Mouse (Mus musculus): Measurements from ENCODE around the gene Pjvk. TPM values are rescaled to one million over a fixed set of nuclear protein-coding genes. Genes with fewer than 3 reads are reported as not detected.
"Not testable (repeated sequence)": the region's sequence is repeated elsewhere in the genome, so short reads cannot be mapped to it uniquely, and the experiment has no call there.

The Pjvk gene
- not detected in 2 replicates for polyA plus RNA-seq (2015; fragmentation: Nextera tagmentation; extraction: Ambion mirVana)

DNA sequence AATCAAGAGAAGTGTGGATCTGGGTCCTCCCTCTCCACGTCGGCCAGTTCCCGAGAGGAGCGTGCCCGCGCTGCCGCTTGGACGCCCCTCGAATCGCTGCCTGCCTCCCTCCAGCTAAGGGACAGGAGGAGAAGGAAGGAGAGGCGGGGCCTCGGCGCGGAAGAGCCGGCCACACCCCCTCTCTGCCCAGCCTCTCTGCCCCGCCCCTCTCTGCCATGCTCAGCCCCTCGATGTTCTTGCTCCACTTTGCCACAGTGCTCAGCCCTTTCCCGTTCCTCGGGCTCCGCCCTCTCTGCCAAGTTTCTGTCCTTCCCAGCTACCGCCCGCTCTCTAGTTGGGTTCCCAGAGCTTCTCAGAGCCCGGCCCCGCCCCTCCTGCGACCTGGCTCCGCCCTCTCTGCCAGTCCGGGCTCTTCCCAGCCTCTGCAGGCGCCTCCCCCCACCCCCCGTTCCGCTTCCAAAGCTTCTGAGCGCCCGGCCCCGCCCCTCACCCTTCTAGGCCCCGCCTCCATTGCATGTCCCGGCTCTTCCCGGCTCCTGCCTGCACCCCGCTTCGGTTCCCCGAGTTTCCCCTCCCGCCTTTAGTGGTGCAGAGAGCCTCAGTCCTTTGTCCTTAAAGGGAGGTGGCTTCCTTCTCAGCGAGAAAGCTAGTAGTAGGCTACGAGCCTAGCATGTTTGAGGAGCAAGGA, at the start of gene Pjvk, which contains the start of gene Prkra:
Gene Pjvk, plus strand, starts transcription at position 594 of the 688 bp plus-strand sequence.
Gene Prkra, minus strand, starts transcription at position 133 of the 688 bp plus-strand sequence.
- Histone ChIP-seq H3K9me3 (replicated peaks) (no peaks in the 10 kb centered on the region), H3K27ac (replicated peaks) (peak within 1 kb of the TSS; percentile 72), H3K4me1 (replicated peaks) (peaks cover 31% of the 10 kb centered on the region), H3K27me3 (no peaks in the 10 kb centered on the region), H3K4me3 (replicated peaks) (peak within 1 kb of the TSS; percentile 68), H3K36me3 (replicated peaks) (no peaks in the 10 kb centered on the region), H3K4me2 (peak within 1 kb of the TSS; percentile 95), H3K9ac (peak within 1 kb of the TSS; percentile 57)
- peak; percentile 94 for ATAC-seq (ENCODE audit: insufficient read depth)
- 1% methylated on average over 41 of the region's 42 CpGs for WGBS (ENCODE audit: insufficient replicate concordance)

DNA sequence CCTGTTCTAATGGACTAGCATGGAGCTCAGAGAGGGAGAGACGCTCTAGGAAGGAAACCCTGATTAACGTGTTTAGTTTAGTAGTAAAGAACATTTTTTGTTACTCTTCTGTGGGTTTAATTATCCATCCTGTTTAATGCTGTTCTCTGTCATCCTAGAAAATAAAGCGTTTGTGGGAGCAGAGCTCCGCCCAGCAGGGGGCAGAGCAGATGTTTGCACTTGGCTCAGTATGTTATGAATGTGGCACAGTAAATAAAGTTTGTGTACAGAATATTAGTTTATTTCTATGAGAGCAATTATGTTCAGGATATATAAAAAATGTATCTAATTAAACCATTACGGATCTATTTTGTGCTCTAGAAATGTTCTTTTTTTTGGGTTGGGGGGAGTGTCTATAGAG, 49.1 kb upstream of the Pjvk start:
- no peaks in the 10 kb centered on the region for H3K27me3 ChIP-seq
- H3K4me2 ChIP-seq, result no peak overlapping the region
- no peaks in the 10 kb centered on the region for H3K9me3 ChIP-seq (replicated peaks)
- no peak overlapping the region for H3K9ac ChIP-seq
- H3K27ac ChIP-seq (replicated peaks), result no peak overlapping the region
- no peak for ATAC-seq (ENCODE audit: insufficient read depth)
- WGBS (ENCODE audit: insufficient replicate concordance), result 52% methylated on average over 5 of the region's 5 CpGs
- H3K36me3 ChIP-seq (replicated peaks), result no peaks in the 10 kb centered on the region
- no peak overlapping the region for H3K4me3 ChIP-seq (replicated peaks)
- H3K4me1 ChIP-seq (replicated peaks), result no peaks in the 10 kb centered on the region

DNA sequence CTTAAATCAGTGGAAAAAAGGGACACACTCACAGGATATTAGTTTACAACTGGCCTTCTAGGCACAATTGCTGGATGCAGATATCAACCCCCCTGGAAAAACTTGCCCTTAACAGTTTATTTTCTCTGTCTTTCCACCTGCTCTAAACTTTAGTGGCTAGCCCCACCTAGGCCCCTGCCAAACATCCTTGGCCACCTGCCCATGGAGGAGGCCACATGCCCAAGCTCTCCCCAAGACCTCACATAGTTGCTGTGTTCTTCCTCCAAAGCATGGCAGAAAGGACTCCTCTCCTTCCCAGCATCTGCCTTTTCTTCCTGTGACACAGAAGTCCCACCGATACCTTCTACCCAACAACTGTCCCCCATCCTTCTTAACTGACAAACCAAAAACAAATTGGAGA, 46.0 kb upstream of the Pjvk start:
- H3K36me3 ChIP-seq (replicated peaks), result no peaks in the 10 kb centered on the region
- H3K4me3 ChIP-seq (replicated peaks), result no peak overlapping the region
- no peaks in the 10 kb centered on the region for H3K9me3 ChIP-seq (replicated peaks)
- H3K27me3 ChIP-seq, result no peaks in the 10 kb centered on the region
- no peak overlapping the region for H3K9ac ChIP-seq
- ATAC-seq (ENCODE audit: insufficient read depth), result no peak
- no peaks in the 10 kb centered on the region for H3K4me1 ChIP-seq (replicated peaks)
- no peak overlapping the region for H3K27ac ChIP-seq (replicated peaks)
- 79% methylated on average over 1 of the region's 1 CpGs for WGBS (ENCODE audit: insufficient replicate concordance)
- H3K4me2 ChIP-seq, result no peak overlapping the region

DNA sequence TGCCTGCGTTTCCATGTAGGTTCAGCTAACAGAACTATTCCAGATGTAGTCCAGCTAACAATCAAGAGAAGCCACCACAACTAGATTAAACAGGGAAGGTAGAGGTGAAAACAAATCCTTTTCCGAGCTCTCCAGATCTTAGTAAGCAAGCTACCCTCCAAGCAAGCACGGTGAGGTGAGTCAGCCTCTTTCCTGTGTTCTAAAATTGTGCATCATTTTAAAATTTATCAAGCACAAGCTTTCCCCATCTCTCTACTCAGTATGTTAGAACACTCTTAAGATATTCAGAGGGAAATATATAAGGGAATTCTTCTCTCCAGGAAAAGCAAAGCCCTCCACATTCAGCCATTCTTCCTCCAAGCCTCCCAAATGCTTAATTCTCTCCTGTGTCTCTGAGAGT, 41.6 kb upstream of the Pjvk start:
- H3K4me3 ChIP-seq (replicated peaks), result no peak overlapping the region
- H3K27me3 ChIP-seq, result no peaks in the 10 kb centered on the region
- no peaks in the 10 kb centered on the region for H3K36me3 ChIP-seq (replicated peaks)
- H3K4me2 ChIP-seq, result no peak overlapping the region
- H3K27ac ChIP-seq (replicated peaks), result no peak overlapping the region
- H3K9ac ChIP-seq, result no peak overlapping the region
- ATAC-seq (ENCODE audit: insufficient read depth), result no peak
- H3K4me1 ChIP-seq (replicated peaks), result no peaks in the 10 kb centered on the region
- WGBS (ENCODE audit: insufficient replicate concordance), result 64% methylated on average over 3 of the region's 3 CpGs
- no peaks in the 10 kb centered on the region for H3K9me3 ChIP-seq (replicated peaks)

DNA sequence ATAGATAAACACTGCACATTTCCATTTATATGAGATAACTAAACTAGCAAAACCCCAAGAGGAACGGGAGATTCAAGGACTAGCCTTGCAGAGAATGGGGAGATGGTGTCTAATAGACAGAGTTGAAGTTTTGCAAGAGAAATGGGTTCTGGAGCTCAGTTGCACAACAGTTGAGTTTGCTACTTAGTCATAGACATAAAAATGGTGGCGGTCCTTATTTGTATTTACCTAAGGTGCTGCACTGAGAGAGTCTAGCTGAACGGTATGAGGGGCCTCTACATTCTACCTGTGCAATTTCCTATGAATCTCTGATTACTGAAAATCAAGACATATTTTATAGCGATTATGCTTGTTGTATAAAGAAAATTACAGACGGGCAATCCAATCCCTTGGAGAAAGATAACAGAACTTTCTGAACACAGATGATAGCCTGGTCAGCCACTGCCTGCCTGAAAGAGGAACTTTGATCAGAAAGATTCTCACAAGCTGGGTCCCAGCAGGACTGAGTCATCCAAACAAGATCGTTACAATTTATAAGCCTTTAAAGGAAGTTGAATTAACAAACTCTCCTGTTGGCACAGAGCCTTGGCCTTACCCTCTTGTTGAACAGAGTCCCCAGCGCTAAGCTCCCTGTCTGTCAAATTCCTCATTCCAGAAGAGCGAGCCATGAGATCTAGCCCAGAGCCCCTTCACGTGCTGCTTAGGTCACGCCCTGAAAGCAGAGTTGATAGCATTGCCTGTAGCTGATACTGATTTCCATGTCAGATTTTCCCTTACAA, 37.8 kb upstream of the Pjvk start:
- Histone ChIP-seq H3K27me3 (no peaks in the 10 kb centered on the region), H3K9me3 (replicated peaks) (no peaks in the 10 kb centered on the region), H3K36me3 (replicated peaks) (no peaks in the 10 kb centered on the region), H3K4me2 (no peak overlapping the region), H3K4me1 (replicated peaks) (no peaks in the 10 kb centered on the region), H3K9ac (no peak overlapping the region), H3K4me3 (replicated peaks) (no peak overlapping the region), H3K27ac (replicated peaks) (no peak overlapping the region)
- no peak for ATAC-seq (ENCODE audit: insufficient read depth)
- 54% methylated on average over 10 of the region's 10 CpGs for WGBS (ENCODE audit: insufficient replicate concordance)

DNA sequence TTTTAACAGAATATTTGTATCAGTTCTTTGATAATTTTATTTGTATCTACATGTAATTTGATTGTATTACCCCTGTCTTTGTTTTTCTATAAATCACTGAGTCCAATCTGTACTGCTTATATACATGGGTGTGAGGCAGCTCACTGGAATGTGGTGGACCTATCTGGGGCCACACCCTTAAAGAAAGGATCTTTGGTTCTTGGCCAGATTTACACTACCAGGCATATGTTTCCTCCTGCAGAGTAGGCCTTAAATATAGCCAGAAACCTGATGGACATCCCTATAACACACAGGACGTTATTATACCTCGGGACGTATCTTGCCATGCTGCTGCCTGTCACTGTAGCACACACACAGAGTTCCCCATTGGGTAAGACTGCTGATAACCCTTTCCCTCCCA, 36.3 kb upstream of the Pjvk start:
- H3K4me2 ChIP-seq, result no peak overlapping the region
- no peak overlapping the region for H3K9ac ChIP-seq
- 63% methylated on average over 3 of the region's 3 CpGs for WGBS (ENCODE audit: insufficient replicate concordance)
- H3K27me3 ChIP-seq, result no peaks in the 10 kb centered on the region
- no peaks in the 10 kb centered on the region for H3K4me1 ChIP-seq (replicated peaks)
- no peak overlapping the region for H3K4me3 ChIP-seq (replicated peaks)
- no peaks in the 10 kb centered on the region for H3K36me3 ChIP-seq (replicated peaks)
- no peak overlapping the region for H3K27ac ChIP-seq (replicated peaks)
- no peak for ATAC-seq (ENCODE audit: insufficient read depth)
- H3K9me3 ChIP-seq (replicated peaks), result no peaks in the 10 kb centered on the region

DNA sequence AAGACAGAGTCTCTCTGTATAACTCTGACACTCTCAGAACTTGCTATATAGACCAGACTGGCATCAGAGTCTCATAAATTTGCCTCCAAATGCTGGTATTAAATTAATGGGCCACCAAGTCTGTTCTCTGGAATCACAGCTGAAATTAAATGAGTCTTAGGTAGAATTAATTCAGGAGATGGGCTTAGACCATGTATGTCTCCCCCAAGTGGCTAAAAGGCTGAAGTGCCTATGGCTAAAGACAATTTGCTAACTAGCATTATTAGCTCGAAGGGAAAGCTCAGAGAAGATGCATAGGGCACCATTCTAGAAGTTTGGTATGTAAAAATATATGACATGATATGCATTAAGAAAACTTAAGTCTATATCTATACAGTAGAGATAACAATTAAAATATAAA, 30.2 kb upstream of the Pjvk start:
- WGBS (ENCODE audit: insufficient replicate concordance), result 28% methylated on average over 1 of the region's 1 CpGs
- Histone ChIP-seq H3K27ac (replicated peaks) (no peak overlapping the region), H3K9me3 (replicated peaks) (no peaks in the 10 kb centered on the region), H3K4me2 (no peak overlapping the region), H3K4me1 (replicated peaks) (no peaks in the 10 kb centered on the region), H3K27me3 (no peaks in the 10 kb centered on the region), H3K36me3 (replicated peaks) (no peaks in the 10 kb centered on the region), H3K9ac (no peak overlapping the region), H3K4me3 (replicated peaks) (no peak overlapping the region)
- ATAC-seq (ENCODE audit: insufficient read depth), result no peak

DNA sequence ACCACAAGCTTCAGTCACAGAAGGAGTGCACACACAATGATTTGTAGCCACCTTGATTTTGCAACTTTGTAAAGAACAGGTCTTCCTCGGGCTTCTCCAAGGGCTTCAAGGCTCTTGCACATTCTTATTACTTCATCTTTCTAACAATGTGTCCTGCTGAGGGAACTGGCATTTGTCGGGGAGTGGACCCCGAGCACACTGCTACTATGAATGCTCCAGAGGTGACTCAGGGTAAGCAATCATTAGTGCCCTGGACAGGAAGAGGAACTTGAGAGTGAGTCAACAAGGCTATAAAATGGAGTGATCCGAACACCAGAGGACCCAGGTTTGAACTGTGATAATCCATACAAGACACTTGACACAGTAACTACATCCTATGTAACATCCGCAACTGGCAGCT, 28.1 kb upstream of the Pjvk start:
- Histone ChIP-seq H3K27ac (replicated peaks) (no peak overlapping the region), H3K4me2 (no peak overlapping the region), H3K4me1 (replicated peaks) (no peaks in the 10 kb centered on the region), H3K9ac (no peak overlapping the region), H3K4me3 (replicated peaks) (no peak overlapping the region), H3K36me3 (replicated peaks) (no peaks in the 10 kb centered on the region), H3K27me3 (no peaks in the 10 kb centered on the region), H3K9me3 (replicated peaks) (no peaks in the 10 kb centered on the region)
- WGBS (ENCODE audit: insufficient replicate concordance), result 38% methylated on average over 5 of the region's 5 CpGs
- no peak for ATAC-seq (ENCODE audit: insufficient read depth)

DNA sequence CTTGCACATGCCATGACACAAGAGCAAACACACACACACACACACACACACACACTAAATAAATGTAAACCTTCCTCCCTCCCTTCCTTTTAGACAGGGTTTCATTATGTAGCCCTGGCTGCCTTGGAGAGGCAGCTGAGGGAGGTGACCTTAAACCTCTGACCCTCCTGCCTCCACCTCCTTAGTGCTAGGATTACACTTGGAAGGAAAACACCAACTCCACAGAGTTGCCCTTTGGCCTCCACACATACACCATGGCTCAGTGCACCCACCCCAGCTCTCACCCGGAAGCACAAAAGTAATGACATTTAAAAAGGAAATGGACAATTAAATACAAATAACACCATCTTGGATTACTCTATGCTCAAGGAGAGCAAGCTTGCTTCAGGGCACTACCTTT, 26.6 kb upstream of the Pjvk start:
- no peak overlapping the region for H3K27ac ChIP-seq (replicated peaks)
- 68% methylated on average over 1 of the region's 1 CpGs for WGBS (ENCODE audit: insufficient replicate concordance)
- no peaks in the 10 kb centered on the region for H3K4me1 ChIP-seq (replicated peaks)

DNA sequence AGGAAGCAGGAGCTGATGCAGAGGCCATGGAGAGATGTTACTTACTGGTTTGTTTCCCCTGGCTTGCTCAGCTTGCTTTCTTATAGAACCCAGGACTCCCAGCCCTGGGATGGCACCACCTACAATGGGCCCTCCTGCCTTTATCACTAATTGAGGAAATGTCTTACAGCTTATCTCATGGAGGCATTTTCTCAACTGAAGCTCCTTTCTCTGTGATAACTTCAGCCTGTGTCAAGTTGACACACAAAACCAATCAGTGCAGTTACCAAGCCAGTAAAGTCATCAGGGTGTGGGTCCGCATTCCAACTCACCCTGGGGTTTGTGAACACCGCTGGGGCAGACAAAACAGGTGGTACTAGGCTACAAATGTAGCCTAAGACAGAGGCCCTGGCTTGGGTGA, 26.0 kb upstream of the Pjvk start:
- H3K27me3 ChIP-seq; H3K4me1 ChIP-seq (replicated peaks); H3K27ac ChIP-seq (replicated peaks); ATAC-seq (ENCODE audit: insufficient read depth); H3K4me2 ChIP-seq; H3K9me3 ChIP-seq (replicated peaks); H3K9ac ChIP-seq; H3K4me3 ChIP-seq (replicated peaks): not testable (repeated sequence)
- WGBS (ENCODE audit: insufficient replicate concordance), result 36% methylated on average over 2 of the region's 2 CpGs
- peaks cover 13% of the 10 kb centered on the region; the same call in 1 of the 2 replicates for H3K36me3 ChIP-seq (replicated peaks)

More for the DNA sequence above, 26.6 kb upstream of the Pjvk start:
- peaks cover 8% of the 10 kb centered on the region; the same call in 1 of the 2 replicates for H3K36me3 ChIP-seq (replicated peaks)
- no peak for ATAC-seq (ENCODE audit: insufficient read depth)
- no peaks in the 10 kb centered on the region for H3K27me3 ChIP-seq
- H3K9me3 ChIP-seq (replicated peaks), result no peaks in the 10 kb centered on the region
- H3K9ac ChIP-seq, result no peak overlapping the region
- no peak overlapping the region for H3K4me3 ChIP-seq (replicated peaks)
- H3K4me2 ChIP-seq, result no peak overlapping the region

DNA sequence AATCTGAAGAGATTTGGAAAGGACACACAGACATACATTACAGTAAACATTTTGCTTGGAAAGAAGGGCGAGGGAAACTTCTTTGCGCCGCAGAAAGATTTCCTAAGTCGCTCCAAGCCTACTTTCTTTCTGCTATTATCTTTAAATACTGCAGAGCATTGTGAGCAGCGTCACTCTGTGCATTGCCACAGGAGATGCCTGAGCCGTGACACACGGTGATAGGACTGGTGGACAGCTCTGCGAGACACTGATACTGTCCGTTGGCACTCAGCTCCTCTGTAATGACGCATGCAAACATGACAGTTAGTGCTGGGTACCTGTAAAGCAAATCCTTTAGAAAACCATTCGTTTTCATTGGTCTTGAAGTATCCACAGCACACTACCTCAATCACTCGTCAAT, 18.0 kb upstream of the Pjvk start:
- no peak for ATAC-seq (ENCODE audit: insufficient read depth)
- no peaks in the 10 kb centered on the region for H3K9me3 ChIP-seq (replicated peaks)
- no peak overlapping the region for H3K9ac ChIP-seq
- 72% methylated on average over 12 of the region's 12 CpGs for WGBS (ENCODE audit: insufficient replicate concordance)
- no peak overlapping the region for H3K4me3 ChIP-seq (replicated peaks)
- H3K27me3 ChIP-seq, result no peaks in the 10 kb centered on the region
- no peak overlapping the region for H3K27ac ChIP-seq (replicated peaks)
- peaks cover 18% of the 10 kb centered on the region for H3K36me3 ChIP-seq (replicated peaks)
- no peaks in the 10 kb centered on the region for H3K4me1 ChIP-seq (replicated peaks)
- no peak overlapping the region for H3K4me2 ChIP-seq

All from liver, embryonic 15.5 days (tissue).